Mouse (Mus musculus): ENCODE results near the gene Aktip. TPM values are rescaled to one million over a fixed set of nuclear protein-coding genes. Genes with fewer than 3 reads are reported as not detected.

Gene Aktip
- polyA plus RNA-seq (2014; fragmentation: Nextera tagmentation; extraction: Ambion mirVana) = 94.6 and 96.4 TPM in 2 replicates

DNA sequence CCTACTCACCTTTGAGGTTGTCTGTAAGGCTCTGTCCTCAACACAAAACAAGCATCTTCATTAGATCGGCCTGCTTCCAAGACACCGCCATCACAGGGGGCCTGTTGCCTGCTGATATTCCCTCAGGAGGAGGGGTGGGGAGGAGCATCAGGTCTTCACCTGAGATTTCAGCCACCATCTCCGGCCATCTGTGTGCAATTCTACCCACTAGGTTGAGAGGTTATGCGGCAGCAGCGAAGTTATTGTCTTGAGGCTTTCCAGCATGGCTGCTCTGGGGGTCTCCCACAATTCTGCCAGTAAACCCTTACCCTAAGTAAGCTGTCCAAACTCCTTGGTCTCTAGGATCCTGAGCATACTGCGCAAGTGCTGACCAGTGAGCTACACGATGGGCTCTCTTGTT lies at the start of gene Aktip:
Gene Aktip, minus strand, starts transcription at position 101 of the 400 bp plus-strand sequence.
- Histone ChIP-seq H3K27me3 (ENCODE audit: control insufficient read depth, insufficient read depth, low read length) (no peaks in the 10 kb centered on the region), H3K9ac (ENCODE audit: low read length) (no peak within 1 kb of the TSS), H3K4me2 (no peak within 1 kb of the TSS), H3K4me3 (ENCODE audit: low read depth, low read length) (no peak within 1 kb of the TSS), H3K4me1 (ENCODE audit: control insufficient read depth, insufficient read depth, low read length) (no peaks in the 10 kb centered on the region), H3K9me3 (ENCODE audit: control insufficient read depth, low read length) (no peaks in the 10 kb centered on the region), H3K27ac (ENCODE audit: low read depth, low read length) (no peak within 1 kb of the TSS), H3K36me3 (ENCODE audit: control insufficient read depth, insufficient read depth, low read length) (no peaks in the 10 kb centered on the region)
- WGBS = 91% methylated on average over 7 of the region's 7 CpGs
- ATAC-seq (ENCODE audit: low FRiP score) (no peak), DNase-seq (ENCODE audit: low spot score, missing footprints) (peak; percentile 70)

DNA sequence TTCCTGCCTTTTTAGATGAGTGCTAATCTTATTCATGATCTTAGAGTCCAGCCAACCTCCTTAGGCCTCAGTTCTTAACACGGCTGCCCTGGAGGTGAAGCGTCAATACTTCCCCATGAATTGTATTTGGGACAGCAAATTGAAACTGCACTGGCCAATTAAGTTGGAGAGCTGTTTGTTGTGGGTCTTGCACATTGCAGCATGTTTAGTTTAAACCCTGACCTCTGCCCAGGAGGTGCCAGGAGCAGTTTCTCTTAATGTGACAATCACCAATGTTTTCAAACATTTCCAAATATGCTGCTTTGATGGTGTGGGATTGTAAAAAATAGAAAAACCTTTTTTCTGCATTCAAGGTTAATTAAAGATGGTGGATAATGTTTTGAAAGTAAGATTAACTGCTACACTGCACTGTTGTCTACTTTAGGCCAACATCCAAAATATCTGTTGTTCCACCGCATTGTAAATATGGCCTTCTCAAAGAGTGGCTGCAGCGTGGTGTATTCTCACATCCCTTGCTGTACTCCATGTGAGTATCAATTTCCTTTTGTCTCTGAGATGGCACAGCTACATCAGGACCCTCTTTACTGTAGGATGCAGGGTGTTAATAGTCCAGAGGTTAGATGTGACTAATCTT lies 46.2 kb upstream of the Aktip start:
- no peak overlapping the region for H3K4me3 ChIP-seq (ENCODE audit: low read depth, low read length)
- H3K9ac ChIP-seq (ENCODE audit: low read length) = no peak overlapping the region
- no peak overlapping the region for H3K27ac ChIP-seq (ENCODE audit: low read depth, low read length)
- no peak overlapping the region for H3K4me2 ChIP-seq
- H3K4me1 ChIP-seq (ENCODE audit: control insufficient read depth, insufficient read depth, low read length) = no peaks in the 10 kb centered on the region
- WGBS = 66% methylated on average over 4 of the region's 4 CpGs
- H3K36me3 ChIP-seq (ENCODE audit: control insufficient read depth, insufficient read depth, low read length) = no peaks in the 10 kb centered on the region
- ATAC-seq (ENCODE audit: low FRiP score) (no peak), DNase-seq (ENCODE audit: low spot score, missing footprints) (peak; percentile 80)
- H3K9me3 ChIP-seq (ENCODE audit: control insufficient read depth, low read length) = no peaks in the 10 kb centered on the region
- no peaks in the 10 kb centered on the region for H3K27me3 ChIP-seq (ENCODE audit: control insufficient read depth, insufficient read depth, low read length)

DNA sequence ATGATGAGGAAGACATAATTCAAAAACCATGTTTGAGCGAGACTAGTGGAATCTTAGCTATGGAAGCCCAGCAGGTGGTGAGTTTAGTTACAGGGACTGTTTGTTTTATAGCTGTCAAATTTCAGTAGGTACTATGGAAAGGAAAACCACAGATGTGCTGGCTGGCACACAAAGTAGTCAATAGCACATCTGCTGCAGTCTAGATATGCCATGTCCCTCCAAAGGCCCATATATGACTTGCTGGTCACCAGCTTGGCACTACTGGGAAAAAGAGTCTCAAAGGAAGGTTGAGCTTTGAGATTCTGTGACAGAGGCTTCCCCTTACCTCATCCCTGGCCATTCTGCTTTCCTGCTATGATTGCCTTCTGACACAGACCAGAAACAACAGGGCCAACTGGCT lies 42.9 kb upstream of the Aktip start:
- Histone ChIP-seq H3K27ac (ENCODE audit: low read depth, low read length) (no peak overlapping the region), H3K27me3 (ENCODE audit: control insufficient read depth, insufficient read depth, low read length) (no peaks in the 10 kb centered on the region), H3K4me3 (ENCODE audit: low read depth, low read length) (no peak overlapping the region), H3K4me2 (no peak overlapping the region), H3K4me1 (ENCODE audit: control insufficient read depth, insufficient read depth, low read length) (no peaks in the 10 kb centered on the region), H3K36me3 (ENCODE audit: control insufficient read depth, insufficient read depth, low read length) (no peaks in the 10 kb centered on the region), H3K9me3 (ENCODE audit: control insufficient read depth, low read length) (no peaks in the 10 kb centered on the region), H3K9ac (ENCODE audit: low read length) (no peak overlapping the region)
- WGBS = 73% methylated on average over 1 of the region's 1 CpGs
- DNase-seq (ENCODE audit: low spot score, missing footprints) = peak; percentile 54
- ATAC-seq (ENCODE audit: low FRiP score) = no peak

DNA sequence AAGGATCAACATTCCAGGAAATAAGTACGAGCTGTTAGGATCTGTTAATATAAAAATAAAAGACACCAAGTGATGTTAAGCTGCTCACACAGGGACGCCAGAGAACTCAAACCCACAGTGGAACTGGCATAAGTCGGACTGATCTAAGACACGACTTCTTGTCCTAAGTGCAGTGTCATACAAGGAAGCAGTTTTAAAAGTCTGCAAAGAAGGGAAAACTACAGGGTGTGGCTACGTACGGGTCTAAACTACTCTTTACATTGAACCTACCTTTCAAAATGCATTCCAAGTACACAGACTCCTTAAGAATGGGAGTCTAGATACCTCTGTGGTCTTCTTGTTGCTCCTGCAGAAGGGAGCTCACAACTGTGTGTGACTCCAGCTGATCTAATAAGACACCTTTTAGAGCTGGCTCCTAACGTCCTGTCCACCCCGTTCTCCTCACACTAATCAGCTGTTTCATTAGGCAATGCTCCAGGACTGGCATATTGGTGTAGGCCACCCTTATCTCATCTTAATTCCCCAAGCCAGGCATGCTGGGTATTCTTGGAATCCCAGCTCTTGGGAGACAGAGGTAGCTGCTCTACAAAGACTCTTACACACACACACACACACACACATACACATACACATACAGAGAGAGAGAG lies 42.2 kb upstream of the Aktip start:
- H3K9ac ChIP-seq (ENCODE audit: low read length) = no peak overlapping the region
- H3K4me3 ChIP-seq (ENCODE audit: low read depth, low read length) = no peak overlapping the region
- no peaks in the 10 kb centered on the region for H3K4me1 ChIP-seq (ENCODE audit: control insufficient read depth, insufficient read depth, low read length)
- ATAC-seq (ENCODE audit: low FRiP score) (no peak), DNase-seq (ENCODE audit: low spot score, missing footprints) (no peak)
- 80% methylated on average over 8 of the region's 8 CpGs for WGBS
- no peaks in the 10 kb centered on the region for H3K9me3 ChIP-seq (ENCODE audit: control insufficient read depth, low read length)
- H3K36me3 ChIP-seq (ENCODE audit: control insufficient read depth, insufficient read depth, low read length) = no peaks in the 10 kb centered on the region
- H3K4me2 ChIP-seq = no peak overlapping the region
- H3K27me3 ChIP-seq (ENCODE audit: control insufficient read depth, insufficient read depth, low read length) = no peaks in the 10 kb centered on the region
- H3K27ac ChIP-seq (ENCODE audit: low read depth, low read length) = no peak overlapping the region

DNA sequence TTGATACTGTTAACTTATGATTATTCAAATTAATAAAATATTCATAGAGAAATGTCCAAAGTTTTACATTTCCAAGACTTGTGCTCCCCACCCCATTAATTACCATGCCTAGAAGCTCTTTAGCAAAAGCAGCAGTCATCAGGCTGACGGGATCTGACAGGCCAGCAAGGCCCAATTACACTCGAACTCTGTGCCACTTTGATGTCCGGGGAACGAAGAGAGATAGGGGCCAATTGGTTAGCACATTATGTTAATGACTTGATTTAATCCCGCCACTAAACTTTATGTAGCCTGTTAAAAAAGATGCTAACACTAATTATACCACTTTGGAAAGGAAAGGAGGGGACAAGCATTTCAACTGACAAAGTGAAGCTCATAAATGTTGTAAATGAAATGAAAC lies 41.6 kb upstream of the Aktip start:
- ATAC-seq (ENCODE audit: low FRiP score) = no peak
- peak; percentile 35 for DNase-seq (ENCODE audit: low spot score, missing footprints)
- no peaks in the 10 kb centered on the region for H3K9me3 ChIP-seq (ENCODE audit: control insufficient read depth, low read length)
- H3K27ac ChIP-seq (ENCODE audit: low read depth, low read length) = no peak overlapping the region
- H3K9ac ChIP-seq (ENCODE audit: low read length) = no peak overlapping the region
- WGBS = 76% methylated on average over 5 of the region's 5 CpGs
- no peaks in the 10 kb centered on the region for H3K4me1 ChIP-seq (ENCODE audit: control insufficient read depth, insufficient read depth, low read length)
- no peaks in the 10 kb centered on the region for H3K36me3 ChIP-seq (ENCODE audit: control insufficient read depth, insufficient read depth, low read length)
- no peak overlapping the region for H3K4me2 ChIP-seq
- H3K4me3 ChIP-seq (ENCODE audit: low read depth, low read length) = no peak overlapping the region
- H3K27me3 ChIP-seq (ENCODE audit: control insufficient read depth, insufficient read depth, low read length) = no peaks in the 10 kb centered on the region

DNA sequence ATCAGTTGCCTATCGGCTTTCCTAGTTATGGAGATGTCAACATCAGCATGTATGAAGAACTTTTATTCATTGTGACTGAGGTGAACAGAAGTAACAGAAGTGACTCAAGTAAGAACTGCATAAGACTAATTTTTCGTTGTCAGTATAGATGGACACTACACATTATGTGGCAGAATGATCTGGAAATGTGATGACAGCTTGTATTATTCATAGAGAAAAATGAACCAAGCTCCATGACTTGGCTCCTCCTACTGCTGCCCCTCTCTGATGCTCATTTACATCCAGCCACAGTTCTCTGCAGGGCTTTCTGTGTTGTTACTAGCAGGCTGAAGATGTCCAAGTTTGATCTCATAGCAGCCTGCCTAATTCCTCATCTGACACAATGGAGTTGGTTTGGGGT lies 37.4 kb upstream of the Aktip start:
- 87% methylated on average over 2 of the region's 2 CpGs for WGBS
- Histone ChIP-seq H3K4me3 (ENCODE audit: low read depth, low read length) (no peak overlapping the region), H3K27me3 (ENCODE audit: control insufficient read depth, insufficient read depth, low read length) (no peaks in the 10 kb centered on the region), H3K27ac (ENCODE audit: low read depth, low read length) (no peak overlapping the region), H3K9ac (ENCODE audit: low read length) (no peak overlapping the region), H3K36me3 (ENCODE audit: control insufficient read depth, insufficient read depth, low read length) (no peaks in the 10 kb centered on the region), H3K4me2 (no peak overlapping the region), H3K9me3 (ENCODE audit: control insufficient read depth, low read length) (no peaks in the 10 kb centered on the region), H3K4me1 (ENCODE audit: control insufficient read depth, insufficient read depth, low read length) (no peaks in the 10 kb centered on the region)
- ATAC-seq (ENCODE audit: low FRiP score) (no peak), DNase-seq (ENCODE audit: low spot score, missing footprints) (peak; percentile 49)

DNA sequence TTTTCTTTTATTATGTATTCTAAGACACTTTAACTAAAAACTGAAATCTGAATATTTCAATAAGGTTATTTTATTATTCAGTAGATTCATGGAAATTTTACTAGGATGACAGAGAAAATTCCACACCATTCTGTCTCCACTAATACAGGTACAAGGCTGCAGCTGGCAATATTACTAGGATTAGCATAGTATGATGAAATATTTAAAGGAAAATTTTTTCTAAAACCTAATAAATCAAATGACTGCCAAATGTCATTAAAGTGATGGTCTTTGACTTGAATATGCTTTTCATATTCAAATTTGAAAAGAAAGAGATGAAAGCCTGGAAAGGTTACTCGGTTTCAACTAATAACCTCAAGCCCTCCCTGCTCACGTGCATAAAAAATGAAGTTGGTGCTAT lies 34.3 kb upstream of the Aktip start:
- WGBS = 72% methylated on average over 2 of the region's 2 CpGs
- H3K4me2 ChIP-seq = no peak overlapping the region
- no peak overlapping the region for H3K27ac ChIP-seq (ENCODE audit: low read depth, low read length)
- no peak overlapping the region for H3K4me3 ChIP-seq (ENCODE audit: low read depth, low read length)
- H3K36me3 ChIP-seq (ENCODE audit: control insufficient read depth, insufficient read depth, low read length) = no peaks in the 10 kb centered on the region
- no peaks in the 10 kb centered on the region for H3K4me1 ChIP-seq (ENCODE audit: control insufficient read depth, insufficient read depth, low read length)
- H3K9ac ChIP-seq (ENCODE audit: low read length) = no peak overlapping the region
- ATAC-seq (ENCODE audit: low FRiP score) (no peak), DNase-seq (ENCODE audit: low spot score, missing footprints) (no peak)
- H3K9me3 ChIP-seq (ENCODE audit: control insufficient read depth, low read length) = no peaks in the 10 kb centered on the region
- no peaks in the 10 kb centered on the region for H3K27me3 ChIP-seq (ENCODE audit: control insufficient read depth, insufficient read depth, low read length)

DNA sequence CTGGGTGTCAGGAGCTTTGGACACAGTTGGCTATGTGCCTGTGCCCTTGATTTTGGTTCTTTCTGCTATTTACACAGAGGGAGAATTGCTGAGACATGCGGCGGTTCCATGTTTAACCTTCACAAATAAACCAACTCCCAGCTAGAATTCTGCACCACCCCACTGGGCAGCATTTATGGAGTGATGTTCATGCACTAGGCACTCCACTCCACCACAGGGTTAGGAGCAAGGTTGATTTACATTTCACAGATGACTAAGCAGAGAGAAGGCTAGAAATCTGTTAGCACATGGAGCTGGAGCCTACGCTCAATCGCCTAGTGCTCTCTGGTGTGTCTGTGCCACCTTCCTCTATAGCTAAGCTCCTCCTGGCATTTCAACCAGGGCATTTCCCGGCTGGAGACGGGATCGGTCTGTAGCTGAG lies 27.7 kb upstream of the Aktip start:
- H3K9ac ChIP-seq (ENCODE audit: low read length) = no peak overlapping the region
- WGBS = 89% methylated on average over 7 of the region's 7 CpGs
- H3K36me3 ChIP-seq (ENCODE audit: control insufficient read depth, insufficient read depth, low read length) = no peaks in the 10 kb centered on the region
- DNase-seq (ENCODE audit: low spot score, missing footprints) (no peak), ATAC-seq (ENCODE audit: low FRiP score) (no peak)
- H3K4me2 ChIP-seq = no peak overlapping the region
- no peaks in the 10 kb centered on the region for H3K4me1 ChIP-seq (ENCODE audit: control insufficient read depth, insufficient read depth, low read length)
- H3K9me3 ChIP-seq (ENCODE audit: control insufficient read depth, low read length) = no peaks in the 10 kb centered on the region
- H3K4me3 ChIP-seq (ENCODE audit: low read depth, low read length) = no peak overlapping the region
- no peaks in the 10 kb centered on the region for H3K27me3 ChIP-seq (ENCODE audit: control insufficient read depth, insufficient read depth, low read length)
- H3K27ac ChIP-seq (ENCODE audit: low read depth, low read length) = no peak overlapping the region

DNA sequence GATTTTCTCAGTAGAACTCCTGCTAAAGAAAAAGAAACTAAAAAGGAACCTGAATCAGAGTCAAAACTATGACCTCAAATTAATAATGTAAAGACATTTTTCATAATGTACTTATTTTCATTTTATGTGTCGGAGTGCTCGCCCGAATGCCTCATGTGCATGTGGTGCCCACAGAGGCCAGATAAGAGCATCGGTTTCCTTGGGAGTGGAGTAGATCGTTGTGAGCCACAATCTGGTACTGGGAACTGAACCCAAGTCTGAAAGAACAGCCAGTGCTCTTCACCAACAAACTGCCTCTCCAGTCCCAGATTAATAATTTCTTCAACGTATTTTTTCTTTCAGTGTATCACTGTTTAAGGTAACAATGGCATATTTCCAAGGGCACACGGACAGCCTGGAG lies 24.5 kb upstream of the Aktip start:
- no peaks in the 10 kb centered on the region for H3K36me3 ChIP-seq (ENCODE audit: control insufficient read depth, insufficient read depth, low read length)
- DNase-seq (ENCODE audit: low spot score, missing footprints) (no peak), ATAC-seq (ENCODE audit: low FRiP score) (no peak)
- no peaks in the 10 kb centered on the region for H3K9me3 ChIP-seq (ENCODE audit: control insufficient read depth, low read length)
- H3K4me1 ChIP-seq (ENCODE audit: control insufficient read depth, insufficient read depth, low read length) = no peaks in the 10 kb centered on the region
- H3K9ac ChIP-seq (ENCODE audit: low read length) = no peak overlapping the region
- WGBS = 94% methylated on average over 7 of the region's 7 CpGs
- no peak overlapping the region for H3K4me2 ChIP-seq
- no peaks in the 10 kb centered on the region for H3K27me3 ChIP-seq (ENCODE audit: control insufficient read depth, insufficient read depth, low read length)
- H3K4me3 ChIP-seq (ENCODE audit: low read depth, low read length) = no peak overlapping the region
- no peak overlapping the region for H3K27ac ChIP-seq (ENCODE audit: low read depth, low read length)
